Mouse (Mus musculus): Measurements from ENCODE around the gene Hand2.
A peak's percentile ranks its signal among the peaks of the same experiment; 100 is the strongest.

Gene Hand2

DNA sequence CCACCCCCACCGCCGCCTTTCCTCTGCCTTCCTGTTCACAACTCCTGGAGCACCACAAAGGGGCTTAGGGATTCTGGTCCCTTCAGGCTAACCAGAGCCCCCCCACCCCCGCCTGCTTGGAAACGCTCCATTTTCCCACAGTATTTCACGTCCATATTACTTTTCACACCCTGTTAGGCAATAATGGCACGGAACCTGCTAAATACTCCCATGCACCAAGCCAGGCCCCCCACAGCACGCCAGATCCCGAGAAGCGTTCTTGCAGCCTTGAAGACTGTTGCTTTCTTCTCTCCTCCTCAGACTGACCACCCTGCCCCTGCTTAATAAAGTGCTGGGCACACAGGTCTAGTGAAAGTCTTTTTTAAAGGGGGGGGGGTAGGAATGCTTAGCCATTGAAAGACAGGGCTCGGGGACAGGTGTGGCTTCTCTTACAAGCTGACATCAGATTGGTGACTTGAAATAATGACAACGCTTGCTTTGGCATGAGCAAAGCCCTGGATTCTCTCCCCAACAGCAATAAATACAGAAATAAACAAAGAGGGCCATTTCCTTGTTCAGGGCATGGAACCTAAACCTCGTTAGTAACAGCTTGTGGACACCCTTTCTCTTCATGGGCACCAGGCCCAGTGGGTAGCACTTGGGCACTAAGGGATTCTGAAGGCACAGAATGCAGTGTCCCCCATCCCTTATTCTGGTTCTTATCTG lies 21.8 kb downstream of the Hand2 start:
- no peak for DNase-seq (ENCODE audit: low read depth, low spot score)

DNA sequence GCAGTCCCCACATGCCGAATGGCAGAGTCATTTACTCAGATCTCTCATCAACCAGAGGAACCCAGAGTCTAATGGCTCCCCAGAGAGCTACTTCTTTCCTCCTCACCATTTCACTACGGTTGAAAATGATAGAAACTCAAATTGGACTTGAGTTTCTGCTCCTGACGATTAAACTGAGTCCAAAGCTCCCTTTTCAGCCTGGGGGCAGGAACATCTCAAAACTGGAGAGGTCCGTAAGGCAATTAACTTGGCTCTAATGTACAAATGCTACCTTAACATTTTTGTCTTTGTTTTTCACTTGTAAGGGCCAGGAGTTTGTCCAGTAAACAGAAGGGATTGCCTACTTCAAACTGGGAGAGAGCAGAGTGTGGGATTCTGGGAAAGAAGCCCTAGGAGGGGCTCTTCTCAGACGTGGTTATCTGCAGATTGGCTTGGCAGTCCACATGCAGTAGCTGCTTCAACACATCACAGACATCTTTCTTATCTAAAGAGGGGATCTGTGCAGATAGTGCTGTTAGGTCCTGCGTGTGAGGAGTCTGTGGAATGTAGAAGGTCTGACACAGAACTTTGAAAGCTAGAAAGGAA lies 23.0 kb downstream of the Hand2 start:
- DNase-seq (ENCODE audit: low read depth, low spot score): no peak

- DNase-seq (ENCODE audit: low read depth, low spot score): peak; percentile 50
These were observed 24.4 kb downstream of the Hand2 start for GRCm38 (mm10) chr8:57344956-57345870.

DNA sequence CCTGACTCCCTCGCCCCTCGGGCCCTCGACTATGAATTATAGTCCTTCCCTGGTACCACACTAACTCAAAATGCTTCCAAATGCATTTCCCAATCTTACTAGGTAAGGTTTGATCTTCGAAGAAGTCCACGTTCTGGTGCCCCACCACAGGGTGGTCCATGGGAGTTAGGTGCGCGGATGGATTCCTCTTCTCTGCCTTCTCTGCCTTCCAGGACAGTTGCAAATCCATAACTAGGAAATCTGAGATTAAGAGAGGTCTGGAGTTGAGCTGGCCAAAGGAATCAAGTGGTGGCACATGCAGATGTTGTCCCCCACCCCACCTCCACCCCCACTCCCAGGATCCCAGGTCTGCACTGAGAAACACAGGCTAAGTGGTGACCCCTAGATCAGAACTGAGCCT lies 25.6 kb downstream of the Hand2 start:
- DNase-seq (ENCODE audit: low read depth, low spot score): no peak

DNA sequence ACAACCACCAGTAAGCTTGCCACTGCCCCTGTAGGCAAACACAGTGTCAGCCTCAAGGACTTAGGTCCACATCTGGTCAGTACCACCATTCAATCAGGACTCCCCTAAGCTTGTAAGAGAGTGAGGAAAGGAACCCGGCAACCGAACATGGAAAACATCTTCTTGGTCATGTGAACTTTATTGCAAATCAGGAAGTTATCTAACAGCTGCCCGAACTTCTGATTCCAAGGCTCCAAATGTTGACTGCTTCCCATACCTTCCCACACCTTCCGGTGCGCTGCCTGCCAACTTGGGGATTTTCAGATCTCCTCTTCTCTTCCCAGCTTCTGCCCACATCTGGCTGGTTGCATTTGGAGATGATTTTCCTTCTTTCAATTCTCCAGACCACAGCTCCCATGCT lies 26.4 kb downstream of the Hand2 start:
- no peak for DNase-seq (ENCODE audit: low read depth, low spot score)

GRCm38 (mm10) chr8:57348251-57348650 lies 27.5 kb downstream of the Hand2 start:
- DNase-seq (ENCODE audit: low read depth, low spot score): no peak

DNA sequence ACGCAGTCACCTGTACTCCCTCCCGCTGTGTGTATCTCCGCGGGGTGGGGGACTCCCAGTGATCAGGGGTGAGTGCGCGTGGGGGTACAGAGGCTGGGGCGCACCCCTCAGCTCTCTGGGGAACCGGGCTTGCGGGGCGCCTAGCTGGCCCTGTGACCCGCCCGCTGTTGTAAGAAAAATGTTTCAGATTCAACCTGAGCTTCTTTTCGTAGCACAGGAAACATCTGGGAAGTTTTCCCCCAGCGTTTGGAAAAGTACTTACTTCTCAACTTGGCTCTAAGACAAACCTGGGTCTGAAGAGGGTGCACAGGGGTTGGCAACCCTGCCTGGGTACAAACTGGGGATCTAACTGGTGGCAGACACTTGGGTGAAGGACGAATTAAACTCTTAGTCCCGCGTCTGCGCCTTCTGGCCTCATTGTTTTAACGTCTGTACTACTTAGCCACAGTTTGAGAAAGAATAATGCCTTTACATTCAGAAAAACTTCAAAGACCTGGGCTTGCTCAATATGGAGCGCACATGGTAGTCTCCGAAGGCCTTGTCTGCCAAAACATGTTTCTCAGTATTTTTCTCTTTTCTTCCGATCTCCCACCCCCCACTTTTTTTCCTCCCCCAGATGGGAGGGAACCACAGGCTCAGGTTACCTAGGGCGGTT lies 28.2 kb downstream of the Hand2 start:
- no peak for DNase-seq (ENCODE audit: low read depth, low spot score)

GRCm38 (mm10) chr8:57351861-57352260 lies 31.1 kb downstream of the Hand2 start:
- no peak for DNase-seq (ENCODE audit: low read depth, low spot score)

GRCm38 (mm10) chr8:57353346-57354305 lies 32.8 kb downstream of the Hand2 start:
- DNase-seq (ENCODE audit: low read depth, low spot score): peak; percentile 82

DNA sequence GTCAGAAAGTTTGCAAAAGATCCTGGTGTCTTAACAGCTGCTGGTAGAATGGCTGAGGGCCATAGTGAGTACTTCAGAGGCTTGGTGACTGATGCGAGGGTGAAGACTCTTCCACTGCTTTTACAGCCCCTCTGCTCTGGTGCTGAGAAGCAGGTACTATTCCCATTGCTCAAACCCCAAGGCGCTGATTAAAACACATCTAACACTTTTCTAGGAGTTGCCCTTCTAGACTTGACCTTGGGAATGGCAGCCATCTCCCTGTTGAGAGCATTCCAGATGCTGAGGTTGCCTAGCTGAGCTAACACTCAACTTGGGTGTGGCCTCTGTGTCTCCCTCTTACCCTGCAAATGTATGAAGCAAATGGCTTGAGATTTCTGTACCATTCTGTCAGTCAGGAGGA lies 34.1 kb downstream of the Hand2 start:
- peak; percentile 29 for DNase-seq (ENCODE audit: low read depth, low spot score)

DNA sequence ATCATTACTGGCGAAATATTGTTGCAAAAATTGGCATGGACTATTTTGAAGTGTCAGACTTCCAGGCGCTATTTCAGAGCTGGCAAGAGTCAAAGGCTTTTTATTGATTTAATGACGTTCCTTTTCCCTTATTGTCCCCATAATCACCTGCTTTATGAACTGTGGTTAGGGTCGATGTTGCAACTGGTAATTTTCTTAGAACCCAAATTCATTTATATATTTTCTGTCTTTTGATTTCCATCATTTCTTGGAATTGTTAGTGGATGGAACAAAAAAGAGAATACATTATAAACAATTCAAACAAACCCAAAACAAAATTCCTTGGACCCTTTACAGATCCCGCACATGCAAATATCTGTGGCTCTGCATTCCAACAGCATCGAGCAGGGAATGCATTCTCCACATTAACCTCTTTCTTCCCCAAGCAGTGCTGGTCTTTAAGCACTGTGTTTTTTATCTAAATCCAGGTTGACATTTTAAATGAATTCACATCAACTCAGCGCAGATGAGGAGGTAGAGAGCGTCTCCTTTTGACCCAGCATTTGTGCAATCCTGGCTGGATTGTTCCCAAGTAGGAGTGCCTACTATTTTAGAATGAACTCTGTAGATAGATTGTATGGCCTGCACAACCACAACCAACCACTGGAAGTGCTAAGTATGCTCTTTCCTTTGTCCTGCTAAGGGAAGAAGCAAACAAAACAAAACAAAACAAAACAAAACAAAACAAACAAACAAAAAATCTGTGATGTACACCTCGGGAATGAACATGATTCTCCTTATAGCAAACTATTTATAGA lies 35.9 kb downstream of the Hand2 start:
- DNase-seq (ENCODE audit: low read depth, low spot score): no peak

DNA sequence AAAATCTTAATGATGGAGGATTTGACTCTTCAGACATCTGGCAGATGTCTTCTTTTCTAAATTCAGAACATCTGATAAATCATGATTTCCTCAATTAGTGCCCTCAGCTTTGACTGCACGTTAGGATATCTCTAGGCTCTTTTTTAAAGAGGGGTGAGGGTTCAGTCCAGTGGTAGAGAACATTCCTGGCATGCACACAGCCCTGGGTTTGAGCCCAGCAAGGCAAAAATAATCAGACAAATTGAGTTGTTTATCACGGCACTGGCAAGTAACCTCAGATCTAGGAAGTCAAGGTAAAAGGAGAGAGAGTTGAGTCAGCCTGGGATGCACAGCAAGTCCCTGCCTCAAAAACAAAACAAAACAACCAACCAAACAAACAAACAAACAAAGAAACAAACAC lies 39.7 kb downstream of the Hand2 start:
- DNase-seq (ENCODE audit: low read depth, low spot score): no peak

DNA sequence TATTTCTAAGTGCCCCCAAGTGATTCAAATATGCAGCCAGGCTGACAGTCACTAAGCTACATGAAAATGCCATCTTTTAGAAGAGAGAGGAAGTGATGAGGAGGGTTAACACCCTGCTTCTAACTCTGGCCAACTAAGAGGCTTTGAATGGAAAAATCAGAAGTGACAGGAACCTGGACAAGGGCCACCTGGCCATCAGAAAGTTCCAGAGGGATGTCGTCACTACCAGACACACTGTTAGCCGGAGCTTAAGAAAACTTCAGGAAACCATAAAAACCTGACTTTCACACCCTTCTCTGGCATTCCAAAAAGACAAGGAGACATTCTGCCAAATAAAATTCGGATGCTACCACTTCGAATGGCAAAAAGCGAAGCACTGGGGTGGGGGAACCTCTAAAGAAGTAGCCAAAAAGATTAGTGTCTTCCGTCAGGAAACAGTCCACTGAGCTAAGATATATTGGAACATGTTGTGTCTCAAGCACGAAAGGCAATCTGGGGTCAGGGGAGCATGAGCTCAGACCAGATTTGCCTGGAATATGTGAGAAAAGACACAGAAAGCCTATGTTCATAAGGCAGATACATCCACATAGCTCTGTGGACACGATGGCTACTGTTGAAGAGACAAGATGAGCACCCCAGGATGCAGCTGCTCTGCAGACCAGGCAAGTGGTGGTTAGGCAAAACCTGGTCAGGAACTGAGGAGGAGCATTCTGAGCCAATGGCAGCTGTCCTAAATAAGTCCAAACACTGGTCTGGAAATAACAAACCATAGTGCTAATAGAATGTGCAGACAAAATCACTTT lies 40.4 kb downstream of the Hand2 start:
- DNase-seq (ENCODE audit: low read depth, low spot score): no peak

- DNase-seq (ENCODE audit: low read depth, low spot score): no peak
These were observed 42.1 kb downstream of the Hand2 start for GRCm38 (mm10) chr8:57362881-57363280.

GRCm38 (mm10) chr8:57374044-57374443 lies 53.3 kb downstream of the Hand2 start:
- DNase-seq (ENCODE audit: low read depth, low spot score): peak; percentile 56
